Mouse (Mus musculus) bone marrow macrophage, adult 2 months (primary cell): ENCODE data around the gene Ror2.

Experiments used
- CTCF ChIP-seq: IDR thresholded peaks from 2 replicates; pipeline ENCODE4 v1.5.1; 2012; ENCODE audit warnings: low read depth, mild to moderate bottlenecking, low read length, moderate library complexity
- POLR2A ChIP-seq: IDR thresholded peaks from 2 replicates; pipeline ENCODE4 v1.6.1; 2012; ENCODE audit warnings: mild to moderate bottlenecking, low read depth, low read length, borderline replicate concordance

DNA sequence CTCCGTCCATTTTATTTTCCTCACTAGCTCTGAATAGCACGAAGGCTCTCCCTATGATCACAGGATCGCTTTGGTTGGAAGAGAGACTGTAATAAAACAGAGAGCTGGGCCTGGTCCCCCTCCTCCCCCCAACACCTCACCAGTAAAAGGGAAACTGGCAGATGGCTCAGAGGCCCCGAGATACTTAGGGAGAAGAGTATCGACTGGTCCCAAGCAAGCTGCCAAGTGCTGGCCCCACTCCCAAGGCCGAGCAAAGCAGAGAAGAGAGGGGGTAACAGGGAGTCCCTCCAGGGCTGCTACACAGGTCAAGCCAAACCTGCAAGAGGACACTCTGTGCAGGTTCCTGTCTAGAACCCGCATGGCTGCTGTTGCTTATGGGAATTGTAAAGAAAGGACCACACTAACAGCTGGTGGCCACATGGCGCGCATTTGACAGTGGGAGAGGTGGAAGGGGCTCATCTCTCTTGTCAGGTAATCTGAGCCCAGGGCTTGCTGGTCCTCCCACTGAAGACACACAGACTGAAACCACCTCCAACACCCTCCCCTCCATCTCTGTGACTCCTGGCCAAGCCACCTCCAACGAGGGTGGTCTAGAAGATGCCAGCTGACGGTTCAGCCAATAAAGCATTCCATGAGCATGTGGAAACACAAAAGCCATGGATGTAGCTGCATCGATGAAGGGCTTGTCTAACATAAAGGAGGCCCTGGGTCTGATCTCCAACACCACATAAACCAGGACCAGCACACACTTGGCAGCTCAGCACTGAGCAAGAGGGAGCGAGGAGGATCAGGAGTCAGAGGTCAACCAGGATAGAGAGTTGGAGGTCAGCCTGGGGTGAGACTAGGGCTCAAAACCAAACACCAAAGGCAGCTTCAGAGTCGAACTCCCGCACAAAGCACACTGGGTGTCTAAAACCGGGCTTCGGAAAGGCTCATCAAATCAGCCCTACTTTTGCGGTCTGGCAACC, 49.2 kb downstream of the Ror2 start:
- TF ChIP-seq CTCF (no peak), POLR2A (no peak)
